Mouse (Mus musculus) cerebellum, adult 8-10 months (tissue): ENCODE data around the gene Tmem238l.

Experiments used
- DNase-seq: peaks from one replicate; pipeline ENCODE4 v3.0.0; 2022

Tmem238l gene

GRCm38 (mm10) chr11:66981336-66982115 lies 25.1 kb downstream of the Tmem238l start:
- no peak for DNase-seq

DNA sequence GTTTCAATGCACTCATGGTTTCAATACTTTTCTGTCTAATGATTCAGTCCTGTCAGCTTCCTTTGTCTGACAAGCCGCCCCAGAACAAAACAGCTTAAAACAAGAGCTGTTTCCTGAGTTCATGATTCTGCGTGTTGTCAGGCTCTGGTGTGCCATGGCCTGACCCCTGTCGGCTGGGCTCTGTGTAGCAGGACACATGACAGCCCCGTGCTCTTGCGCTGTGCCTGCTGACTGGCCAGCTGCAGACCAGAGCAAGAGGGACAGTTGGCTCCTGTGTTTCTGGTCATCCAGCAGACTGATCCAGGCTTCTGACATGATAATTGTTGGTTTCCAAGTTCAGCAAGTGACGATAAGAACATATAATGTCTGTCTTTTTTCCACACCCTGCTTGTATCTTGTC lies 26.4 kb downstream of the Tmem238l start:
- no peak for DNase-seq

DNA sequence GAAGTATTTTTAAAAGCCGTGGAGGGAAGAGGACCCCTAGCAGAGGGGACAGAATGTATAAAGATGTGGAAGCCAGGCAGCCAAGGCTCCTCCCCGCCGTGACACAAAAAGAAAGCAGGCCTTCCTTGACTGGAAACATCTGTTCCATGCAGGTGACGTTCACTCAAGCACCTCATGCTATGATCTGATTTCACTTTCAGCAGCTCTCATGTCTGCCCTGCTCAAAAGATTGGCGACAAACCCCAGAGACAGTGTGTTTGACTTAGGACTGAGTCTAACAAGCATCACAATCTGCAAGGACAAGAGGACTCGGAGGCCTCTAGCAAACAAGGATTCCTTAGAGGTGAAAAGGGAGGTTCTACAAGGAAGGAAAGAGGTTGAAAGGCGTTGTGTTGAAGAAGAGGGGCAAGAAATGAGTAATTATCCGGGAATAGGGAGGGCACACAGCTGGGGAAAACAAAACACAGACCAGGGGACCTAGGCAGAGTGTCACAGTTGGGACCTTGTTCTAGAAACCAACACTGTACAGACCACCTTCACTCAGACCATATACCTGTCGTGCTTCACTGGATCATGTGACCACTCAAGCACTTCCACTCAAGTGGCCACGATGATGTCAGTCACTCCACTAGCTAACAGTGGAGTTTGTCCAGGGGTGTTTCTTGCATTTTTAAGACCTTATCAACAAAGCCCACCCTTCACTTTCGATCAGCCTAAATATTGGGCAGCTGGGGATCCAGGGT lies 27.2 kb downstream of the Tmem238l start:
- no peak for DNase-seq

DNA sequence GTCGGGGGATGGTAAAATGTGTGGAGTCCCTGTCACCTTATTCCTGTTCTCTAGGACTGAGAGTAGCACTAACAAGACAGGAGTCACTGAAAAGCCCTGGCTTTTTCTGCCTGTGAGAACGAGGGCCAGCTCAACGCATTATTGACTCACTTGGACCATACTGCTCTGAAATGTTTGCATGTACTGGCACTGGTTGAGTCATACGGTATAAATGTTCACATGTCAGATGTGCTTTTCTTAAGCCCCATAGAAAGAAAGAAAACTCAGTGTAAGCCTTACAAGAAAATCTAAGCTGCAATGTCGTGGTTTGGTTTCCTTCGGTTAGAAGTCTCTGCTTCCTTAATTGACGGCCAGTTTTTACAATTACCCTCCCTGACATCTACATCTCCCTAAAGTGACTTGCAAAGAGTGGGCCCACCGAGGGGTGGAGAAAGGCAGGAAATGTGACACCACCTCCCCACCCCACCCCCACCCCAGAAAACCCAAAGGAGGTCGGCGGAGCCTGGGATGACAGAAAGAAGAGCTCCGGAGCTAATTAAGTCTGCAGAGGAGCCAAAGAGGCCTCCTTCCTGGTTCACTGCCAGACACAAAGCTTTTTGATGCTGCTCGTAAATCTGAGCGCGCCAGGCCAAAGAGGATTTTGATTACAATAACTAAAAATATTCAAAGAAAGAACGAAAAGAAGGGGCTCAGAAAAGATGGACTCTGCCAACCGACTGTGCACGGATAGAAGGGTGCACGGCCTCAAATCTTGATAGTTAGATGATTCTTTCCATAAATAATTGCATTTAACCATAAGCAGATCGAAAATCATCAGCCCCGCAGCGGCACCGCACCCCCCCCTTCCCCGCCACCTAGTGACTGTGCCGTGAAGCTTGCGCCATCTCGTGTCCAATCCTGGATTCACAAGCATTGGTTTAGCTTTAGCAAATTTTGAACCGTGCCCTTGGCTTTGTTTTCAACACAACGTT lies 28.0 kb downstream of the Tmem238l start:
- peak; percentile 76 for DNase-seq

- DNase-seq = no peak
Observed at GRCm38 (mm10) chr11:66985136-66985702, 28.8 kb downstream of the Tmem238l start.

DNA sequence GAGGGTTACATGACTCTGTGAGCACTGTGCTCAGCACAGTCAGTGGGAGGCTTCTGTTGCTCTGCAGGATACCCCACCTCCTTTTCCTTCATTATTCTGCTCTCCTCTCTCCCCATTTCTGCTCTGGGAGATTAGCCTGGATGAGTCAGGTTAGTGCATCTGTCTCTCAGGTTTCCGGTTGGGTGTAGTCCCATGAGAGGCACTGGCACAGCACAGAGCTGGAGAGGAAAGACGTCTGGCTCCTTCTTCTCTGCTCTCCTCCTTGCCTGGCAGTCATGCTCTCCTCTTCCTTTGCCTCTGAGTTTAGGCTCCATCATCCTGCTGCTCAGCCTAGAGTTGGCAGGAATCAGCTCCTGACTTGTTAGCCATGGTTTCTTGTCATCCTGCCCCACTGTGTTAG lies 35.7 kb downstream of the Tmem238l start:
- no peak for DNase-seq

- DNase-seq = no peak
Observed at GRCm38 (mm10) chr11:66993674-66994073, 37.2 kb downstream of the Tmem238l start.

GRCm38 (mm10) chr11:66996446-66996845 lies 40.0 kb downstream of the Tmem238l start:
- no peak for DNase-seq

- DNase-seq = peak; percentile 47
Observed at GRCm38 (mm10) chr11:66998467-66999403, 42.3 kb downstream of the Tmem238l start.

DNA sequence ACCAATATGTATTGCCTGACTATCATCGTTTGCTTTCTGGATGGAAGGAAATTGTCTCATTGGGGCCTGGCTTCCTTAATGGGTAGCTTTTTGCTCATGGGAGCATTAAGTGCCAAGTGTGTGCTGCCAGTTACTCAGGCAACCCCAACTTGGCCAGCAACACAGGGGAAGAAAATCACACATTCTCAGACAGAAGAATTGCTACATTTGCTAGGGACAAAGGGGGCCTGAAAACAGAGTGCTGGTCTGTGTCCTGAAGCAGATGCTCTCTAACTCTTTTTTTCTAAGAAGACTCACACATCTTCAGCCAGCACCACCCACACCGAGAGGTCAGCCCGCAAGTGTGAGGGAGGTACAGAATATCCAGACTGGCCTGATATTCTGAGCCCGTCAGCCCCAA lies 44.2 kb downstream of the Tmem238l start:
- no peak for DNase-seq

DNA sequence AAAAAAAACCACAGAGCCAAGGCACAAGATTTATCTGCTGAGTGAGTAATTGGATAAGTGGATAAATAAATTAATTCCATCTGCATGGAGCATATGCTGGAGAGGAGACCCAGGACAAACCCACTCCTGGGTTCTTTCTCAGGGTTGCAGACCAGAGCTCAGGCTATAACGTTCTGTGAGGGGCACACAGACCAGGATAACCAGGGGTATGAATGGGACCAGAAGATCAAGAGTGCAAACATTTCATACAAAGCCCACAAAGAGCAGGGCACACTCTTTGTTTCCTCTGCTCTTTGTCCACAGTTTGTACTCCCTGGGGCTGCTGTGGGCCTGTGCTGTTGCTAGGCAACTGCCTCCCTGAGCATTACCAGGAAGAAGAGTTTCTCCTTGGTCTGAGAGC lies 45.3 kb downstream of the Tmem238l start:
- no peak for DNase-seq

GRCm38 (mm10) chr11:67002911-67003310 lies 46.5 kb downstream of the Tmem238l start:
- DNase-seq = no peak

GRCm38 (mm10) chr11:67007961-67008360 lies 51.5 kb downstream of the Tmem238l start:
- no peak for DNase-seq

- DNase-seq = no peak
Observed at GRCm38 (mm10) chr11:67008528-67008927, 52.1 kb downstream of the Tmem238l start.

DNA sequence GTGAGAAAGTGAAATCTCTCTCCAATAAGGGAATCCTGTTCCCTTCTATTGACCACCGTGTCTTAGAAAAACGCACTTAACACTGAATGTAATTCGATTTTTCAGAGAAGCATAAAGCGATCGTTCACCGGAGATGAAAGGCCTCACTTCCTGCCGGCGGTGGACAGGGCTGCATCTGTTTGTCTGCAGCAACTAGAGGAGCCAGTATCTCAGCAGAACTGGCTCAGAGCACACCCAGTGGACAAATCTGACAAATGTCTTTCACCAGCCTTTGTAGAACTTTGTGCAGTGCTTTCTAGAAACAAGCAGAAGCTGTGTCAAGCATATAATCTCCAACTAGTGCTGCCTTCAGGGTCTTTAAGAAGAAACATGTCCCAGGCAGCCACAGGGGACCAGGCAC lies 54.0 kb downstream of the Tmem238l start:
- no peak for DNase-seq

- no peak for DNase-seq
Observed at GRCm38 (mm10) chr11:67011635-67012034, 55.2 kb downstream of the Tmem238l start.
